Mouse (Mus musculus): ENCODE data around the gene Slc16a9.
"Not testable (repeated sequence)": the region's sequence is repeated elsewhere in the genome, so short reads cannot be mapped to it uniquely, and the experiment has no call there.

The Slc16a9 gene

GRCm38 (mm10) chr10:70244921-70245558 lies at the start of gene Slc16a9:
Gene Slc16a9 (plus strand): TSS chr10:70245100.
- peak; percentile 36 for DNase-seq (ENCODE audit: low spot score)

GRCm38 (mm10) chr10:70195279-70195678 lies 49.6 kb upstream of the Slc16a9 start:
- no peak for DNase-seq (ENCODE audit: low spot score)

GRCm38 (mm10) chr10:70195786-70196185 lies 49.1 kb upstream of the Slc16a9 start:
- DNase-seq (ENCODE audit: low spot score): peak; percentile 48

- DNase-seq (ENCODE audit: low spot score): no peak
Measured at GRCm38 (mm10) chr10:70196666-70197065, 48.2 kb upstream of the Slc16a9 start.

GRCm38 (mm10) chr10:70197601-70198000 lies 47.3 kb upstream of the Slc16a9 start:
- no peak for DNase-seq (ENCODE audit: low spot score)

GRCm38 (mm10) chr10:70198012-70198411 lies 46.9 kb upstream of the Slc16a9 start:
- DNase-seq (ENCODE audit: low spot score): no peak

GRCm38 (mm10) chr10:70198951-70199463 lies 45.9 kb upstream of the Slc16a9 start:
- DNase-seq (ENCODE audit: low spot score): no peak

GRCm38 (mm10) chr10:70199466-70200210 lies 45.3 kb upstream of the Slc16a9 start:
- DNase-seq (ENCODE audit: low spot score): no peak

GRCm38 (mm10) chr10:70200889-70201500 lies 43.9 kb upstream of the Slc16a9 start:
- peak; percentile 26 for DNase-seq (ENCODE audit: low spot score)

GRCm38 (mm10) chr10:70204505-70205399 lies 40.1 kb upstream of the Slc16a9 start, which contains the start of gene Mrln:
Gene Mrln (plus strand): TSS chr10:70204664.
- DNase-seq (ENCODE audit: low spot score): no peak

GRCm38 (mm10) chr10:70211281-70211680 lies 33.6 kb upstream of the Slc16a9 start:
- no peak for DNase-seq (ENCODE audit: low spot score)

- no peak for DNase-seq (ENCODE audit: low spot score)
Measured at GRCm38 (mm10) chr10:70220971-70221370, 23.9 kb upstream of the Slc16a9 start.

GRCm38 (mm10) chr10:70222231-70222630 lies 22.7 kb upstream of the Slc16a9 start:
- DNase-seq (ENCODE audit: low spot score): not testable (repeated sequence)

GRCm38 (mm10) chr10:70224571-70224970 lies 20.3 kb upstream of the Slc16a9 start:
- DNase-seq (ENCODE audit: low spot score): no peak

- DNase-seq (ENCODE audit: low spot score): no peak
Measured at GRCm38 (mm10) chr10:70225760-70226159, 19.1 kb upstream of the Slc16a9 start.

GRCm38 (mm10) chr10:70226608-70227007 lies 18.3 kb upstream of the Slc16a9 start:
- DNase-seq (ENCODE audit: low spot score): no peak

GRCm38 (mm10) chr10:70230352-70230751 lies 14.5 kb upstream of the Slc16a9 start:
- DNase-seq (ENCODE audit: low spot score): no peak

GRCm38 (mm10) chr10:70237936-70238335 lies 7.0 kb upstream of the Slc16a9 start:
- no peak for DNase-seq (ENCODE audit: low spot score)

GRCm38 (mm10) chr10:70242751-70243444 lies 2.0 kb upstream of the Slc16a9 start:
- peak; percentile 13 for DNase-seq (ENCODE audit: low spot score)

GRCm38 (mm10) chr10:70245559-70245945 lies 652 bp downstream of the Slc16a9 start:
- DNase-seq (ENCODE audit: low spot score): no peak

- DNase-seq (ENCODE audit: low spot score): no peak
Measured at GRCm38 (mm10) chr10:70246076-70246475, 1.2 kb downstream of the Slc16a9 start.

Data from MN1 (cell line).